Mouse (Mus musculus) liver, adult 2 months (tissue): ENCODE measurements at regions not wholly inside any gene's neighbourhood (a gene's known extent, or its start where the extent isn't known, plus 50 kb on each side); places are given as distances from the start of the nearest gene placed in this dataset.

Experiments
- CTCF ChIP-seq: fragments of 200-500 bp; IDR thresholded peaks from 2 replicates; pipeline ENCODE4 v1.5.1; 2011; ENCODE audit warnings: low read depth, low read length, control low read depth
- POLR2A ChIP-seq: fragments of 200-500 bp; IDR thresholded peaks from 2 replicates; pipeline ENCODE4 v1.6.1; 2011; ENCODE audit warnings: low read length, control low read depth; ENCODE audit not compliant: insufficient read depth; ENCODE audit errors: extremely low read depth

DNA sequence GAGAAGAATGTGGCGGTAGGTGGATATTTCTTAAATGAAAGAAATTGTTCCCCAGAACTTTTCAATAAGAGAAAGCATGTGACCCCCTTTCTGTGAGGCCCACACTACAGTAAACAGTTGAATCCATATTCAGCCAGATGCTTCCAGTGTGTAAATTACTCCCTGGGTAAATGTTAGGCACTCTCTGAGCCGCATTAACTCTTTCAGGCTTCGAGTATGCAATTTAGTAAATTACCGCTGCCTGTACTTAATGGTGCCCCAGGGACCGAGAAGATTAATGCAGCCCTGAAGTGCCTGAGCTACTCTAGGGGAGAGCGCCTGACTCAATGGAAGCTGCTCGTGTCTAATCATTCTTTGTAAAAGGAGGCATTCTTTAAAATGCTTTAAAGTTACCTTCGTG is 137.9 kb upstream of the Tenm3 start:
- TF ChIP-seq CTCF (no peak), POLR2A (no peak)
